Mouse (Mus musculus) MEL (cell line): Measurements from ENCODE around the gene Efna5. TPM values are rescaled to one million over a fixed set of nuclear protein-coding genes. Genes with fewer than 3 reads are reported as not detected.

Source experiments
- DNase-seq: peaks from one replicate; pipeline ENCODE4 v3.0.0; 2011; ENCODE audit warnings: low read depth, low spot score
- H3K27ac ChIP-seq: 2 replicates; pipeline ENCODE4 v1.5.1; 2012; ENCODE audit warnings: low read depth, mild to moderate bottlenecking, control low read depth, low read length, moderate library complexity; ENCODE audit not compliant: control insufficient read depth
- H3K27me3 ChIP-seq, 2 experiments: fragments of 150-350 bp in 1 of 2; sonication (generic) in 1 of 2; 2 replicates each; pipeline ENCODE4 v1.6.1; 2012; ENCODE audit warnings: low read length in 2 of 2, mild to moderate bottlenecking in 2 of 2, improper control_type of control experiment in 1 of 2, moderate library complexity in 1 of 2; ENCODE audit not compliant: insufficient read depth in 2 of 2, control insufficient read depth in 1 of 2
- H3K36me3 ChIP-seq, 2 experiments: 2 replicates each; pipeline ENCODE4 v1.6.1; 2012 to 2014; ENCODE audit warnings: low read length in 2 of 2, improper control_type of control experiment in 1 of 2, inconsistent platforms in 1 of 2, mild to moderate bottlenecking in 1 of 2; ENCODE audit not compliant: insufficient read depth in 2 of 2, control insufficient read depth in 1 of 2
- H3K4me1 ChIP-seq, 2 experiments: fragments of 150-350 bp in 1 of 2; sonication (generic) in 1 of 2; 2 replicates each; pipeline ENCODE4 v1.6.1; 2012; ENCODE audit warnings: low read length in 2 of 2, improper control_type of control experiment in 1 of 2, mild to moderate bottlenecking in 1 of 2; ENCODE audit not compliant: insufficient read depth in 2 of 2, control insufficient read depth in 1 of 2
- H3K4me3 ChIP-seq, 2 experiments: fragments of 150-350 bp in 1 of 2; sonication (generic) in 1 of 2; 2 replicates each; pipeline ENCODE4 v1.5.1; 2012; ENCODE audit warnings: low read depth in 2 of 2, low read length in 2 of 2, mild to moderate bottlenecking in 2 of 2, moderate library complexity in 2 of 2, control low read depth in 1 of 2, improper control_type of control experiment in 1 of 2; ENCODE audit not compliant: control insufficient read depth in 1 of 2, insufficient read depth in 1 of 2
- H3K79me2 ChIP-seq: 2 replicates; pipeline ENCODE4 v1.6.1; 2012; ENCODE audit warnings: mild to moderate bottlenecking, low read length, moderate library complexity; ENCODE audit not compliant: control insufficient read depth, poor library complexity, insufficient read depth
- H3K9ac ChIP-seq: 2 replicates; pipeline ENCODE4 v1.6.1; 2012; ENCODE audit warnings: low read depth, mild to moderate bottlenecking, control low read depth, low read length, moderate library complexity; ENCODE audit not compliant: control insufficient read depth, poor library complexity, severe bottlenecking
- H3K9me3 ChIP-seq: fragments of 150-350 bp; sonication (generic); replicated peaks from 2 replicates; pipeline ENCODE4 v1.6.1; 2012; ENCODE audit warnings: mild to moderate bottlenecking, low read length, improper control_type of control experiment, moderate library complexity; ENCODE audit not compliant: insufficient read depth
- CTCF ChIP-seq, 3 experiments: IDR thresholded peaks in 2 of 3; conservative IDR thresholded peaks in 1 of 3; 2 replicates each; pipeline ENCODE4 v1.5.1; 2011 to 2012; ENCODE audit warnings: low read length in 3 of 3, low read depth in 2 of 3, mild to moderate bottlenecking in 2 of 3, improper control_type of control experiment in 1 of 3, inconsistent platforms in 1 of 3, mixed read lengths in 1 of 3, moderate library complexity in 1 of 3; ENCODE audit not compliant: control insufficient read depth in 1 of 3, insufficient read depth in 1 of 3, poor library complexity in 1 of 3, severe bottlenecking in 1 of 3
- E2F4 ChIP-seq: IDR thresholded peaks from 2 replicates; pipeline ENCODE4 v1.6.1; 2011; ENCODE audit warnings: low read depth, low read length, improper control_type of control experiment, borderline replicate concordance
- ELF1 ChIP-seq: IDR thresholded peaks from 2 replicates; pipeline ENCODE4 v1.6.1; 2014; ENCODE audit warnings: low read depth, mild to moderate bottlenecking, inconsistent platforms, low read length, improper control_type of control experiment, moderate library complexity
- EP300 ChIP-seq, 2 experiments: IDR thresholded peaks; 2 replicates each; pipeline ENCODE4 v1.6.1; 2011; ENCODE audit warnings: improper control_type of control experiment in 2 of 2, low read length in 2 of 2, low read depth in 1 of 2, mild to moderate bottlenecking in 1 of 2
- GABPA ChIP-seq: IDR thresholded peaks from 2 replicates; pipeline ENCODE4 v1.6.1; 2012; ENCODE audit warnings: low read depth, mild to moderate bottlenecking, inconsistent platforms, low read length, improper control_type of control experiment, moderate library complexity
- GATA1 ChIP-seq: IDR thresholded peaks from 2 replicates; pipeline ENCODE4 v1.6.1; 2011; ENCODE audit warnings: low read depth, low read length, improper control_type of control experiment
- JUND ChIP-seq: IDR thresholded peaks from 2 replicates; pipeline ENCODE4 v1.6.1; 2011; ENCODE audit warnings: low read depth, mild to moderate bottlenecking, improper control_type of control experiment, low read length
- KAT2A ChIP-seq: conservative IDR thresholded peaks from 2 replicates; pipeline ENCODE4 v1.6.1; 2012; ENCODE audit warnings: low read depth, low read length, improper control_type of control experiment, inconsistent platforms
- MAFK ChIP-seq: IDR thresholded peaks from 2 replicates; pipeline ENCODE4 v1.6.1; 2011; ENCODE audit warnings: low read depth, mild to moderate bottlenecking, low read length, improper control_type of control experiment, borderline replicate concordance
- MAX ChIP-seq: IDR thresholded peaks from 2 replicates; pipeline ENCODE4 v1.6.1; 2011; ENCODE audit warnings: low read length, improper control_type of control experiment
- MXI1 ChIP-seq: IDR thresholded peaks from 2 replicates; pipeline ENCODE4 v1.6.1; 2011; ENCODE audit warnings: mild to moderate bottlenecking, low read depth, low read length, improper control_type of control experiment
- MYB ChIP-seq: IDR thresholded peaks from 2 replicates; pipeline ENCODE4 v1.6.1; 2011; ENCODE audit warnings: mild to moderate bottlenecking, low read depth, low read length, improper control_type of control experiment
- NELFE ChIP-seq: IDR thresholded peaks from 2 replicates; pipeline ENCODE4 v1.6.1; 2011; ENCODE audit warnings: low read depth, low read length, improper control_type of control experiment
- NRF1 ChIP-seq: IDR thresholded peaks from 2 replicates; pipeline ENCODE4 v1.6.1; 2014; ENCODE audit warnings: low read depth, mild to moderate bottlenecking, inconsistent platforms, low read length, improper control_type of control experiment, moderate library complexity; ENCODE audit not compliant: poor library complexity, insufficient read depth, severe bottlenecking
- POLR2A ChIP-seq, 2 experiments: IDR thresholded peaks; 2 replicates each; pipeline ENCODE4 v1.6.1; 2011 to 2012; ENCODE audit warnings: low read length in 2 of 2, mild to moderate bottlenecking in 2 of 2, control low read depth in 1 of 2, improper control_type of control experiment in 1 of 2, low read depth in 1 of 2, moderate library complexity in 1 of 2; ENCODE audit not compliant: control insufficient read depth in 1 of 2, insufficient read depth in 1 of 2, poor library complexity in 1 of 2
- POLR2AphosphoS2 ChIP-seq: IDR thresholded peaks from 2 replicates; pipeline ENCODE4 v1.6.1; 2011; ENCODE audit warnings: low read length, improper control_type of control experiment
- SMC3 ChIP-seq: IDR thresholded peaks from 2 replicates; pipeline ENCODE4 v1.6.1; 2011; ENCODE audit warnings: low read depth, low read length, improper control_type of control experiment
- TBP ChIP-seq: IDR thresholded peaks from 2 replicates; pipeline ENCODE4 v1.8.0; 2011; ENCODE audit warnings: low read depth, low read length, improper control_type of control experiment
- TCF12 ChIP-seq: IDR thresholded peaks from 2 replicates; pipeline ENCODE4 v1.6.1; 2014; ENCODE audit warnings: low read depth, mild to moderate bottlenecking, inconsistent platforms, low read length, improper control_type of control experiment, moderate library complexity
- USF2 ChIP-seq, 2 experiments: IDR thresholded peaks; 2 replicates each; pipeline ENCODE4 v1.6.1; 2011 to 2012; ENCODE audit warnings: improper control_type of control experiment in 2 of 2, low read length in 2 of 2, borderline replicate concordance in 1 of 2, inconsistent platforms in 1 of 2, low read depth in 1 of 2, mild to moderate bottlenecking in 1 of 2; ENCODE audit not compliant: insufficient read depth in 1 of 2
- ZC3H11A ChIP-seq: IDR thresholded peaks from 2 replicates; pipeline ENCODE4 v1.6.1; 2012; ENCODE audit warnings: low read depth, mild to moderate bottlenecking, inconsistent platforms, low read length, improper control_type of control experiment
- ZMIZ1 ChIP-seq: IDR thresholded peaks from 2 replicates; pipeline ENCODE4 v1.6.1; 2012; ENCODE audit warnings: low read depth, mild to moderate bottlenecking, inconsistent platforms, low read length, improper control_type of control experiment, moderate library complexity
- polyA plus RNA-seq, 2 experiments: library from polyadenylated mRNA; stranded (reverse) in 1 of 2; unstranded in 1 of 2; fragments of >175 nt in 1 of 2; fragments of >200 nt in 1 of 2; gene quantifications; 2 replicates each; pipeline versions ENCODE4 v1.2.1 to v1.2.4; 2012; ENCODE audit warnings: low replicate concordance in 2 of 2, low read depth in 1 of 2; ENCODE audit not compliant: insufficient read length in 2 of 2, insufficient read depth in 1 of 2, missing spikeins in 1 of 2
- total RNA-seq: library from RNA; depleted of rRNA; stranded (reverse); fragments of 300-350 nt; gene quantifications from 2 replicates; pipeline ENCODE4 v1.2.3, GENCODE M21; 2012

Gene Efna5
- total and polyA plus RNA-seq, 3 experiments = not detected

DNA sequence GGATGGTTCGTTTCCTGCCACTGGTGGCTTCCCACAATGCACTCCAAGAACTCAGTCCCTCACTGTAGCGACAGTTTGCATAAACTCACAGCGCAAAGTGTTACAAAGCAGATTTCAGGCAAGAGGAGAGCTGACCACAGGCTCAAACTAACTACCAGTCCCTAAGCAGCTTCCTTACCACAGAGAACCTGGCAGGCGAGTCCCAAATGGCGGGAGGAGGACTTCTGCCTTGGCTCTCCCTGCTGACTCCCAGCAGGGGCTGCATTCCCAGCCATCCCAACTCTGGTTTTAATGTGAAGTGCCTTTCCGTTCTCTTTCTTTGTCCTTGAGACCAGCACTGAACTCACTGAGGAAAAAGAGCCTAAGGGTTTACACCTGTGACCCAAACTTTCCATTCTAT, 195.9 kb downstream of the Efna5 start:
- DNase-seq = no peak
- Histone ChIP-seq H3K79me2 (no peaks in the 10 kb centered on the region), H3K9ac (no peak overlapping the region), H3K4me1 (no peaks in the 10 kb centered on the region), H3K9me3 (no peaks in the 10 kb centered on the region), H3K27me3 (no peaks in the 10 kb centered on the region), H3K27ac (no peak overlapping the region), H3K36me3 (no peaks in the 10 kb centered on the region), H3K4me3 (no peak overlapping the region)
- no peak for TF ChIP-seq GABPA

DNA sequence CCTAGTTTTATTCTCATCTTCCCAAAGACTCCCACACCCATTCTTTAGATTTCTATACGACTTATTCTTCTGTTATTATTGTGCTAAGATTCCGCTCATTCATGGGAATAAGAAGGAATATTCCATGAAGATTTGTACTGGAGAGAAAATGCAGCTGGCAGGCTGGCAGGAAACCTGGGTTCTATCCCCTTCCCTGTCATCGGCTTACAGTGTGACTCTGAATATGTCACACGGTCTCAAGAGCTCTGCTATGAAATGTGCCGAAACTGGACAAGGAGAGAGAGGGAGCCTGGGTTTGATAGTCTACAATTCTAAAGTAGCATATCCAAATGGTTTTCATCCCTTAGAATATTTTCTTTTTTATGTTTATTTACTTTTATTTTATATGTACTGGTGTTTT, 198.0 kb downstream of the Efna5 start:
- no peak for TF ChIP-seq KAT2A
- TF ChIP-seq NRF1 = no peak
- TF ChIP-seq SMC3 = no peak
- no peak for TF ChIP-seq TBP
- TF ChIP-seq MAFK = no peak
- TF ChIP-seq POLR2AphosphoS2 = no peak
- no peak for TF ChIP-seq ZC3H11A
- TF ChIP-seq POLR2A (IDR thresholded peaks at IDR 0.05; ENCODE audit: control insufficient read depth in 1 of 2, insufficient read depth in 1 of 2, low read depth in 1 of 2, low read length in 2 of 2, poor library complexity in 1 of 2) = no peak
- TF ChIP-seq NELFE = no peak
- TF ChIP-seq JUND = no peak
- TF ChIP-seq MXI1 = no peak
- DNase-seq = no peak
- Histone ChIP-seq H3K9ac (no peak overlapping the region), H3K36me3 (no peaks in the 10 kb centered on the region), H3K4me3 (no peak overlapping the region), H3K27me3 (no peaks in the 10 kb centered on the region), H3K27ac (no peak overlapping the region), H3K79me2 (no peaks in the 10 kb centered on the region), H3K9me3 (no peaks in the 10 kb centered on the region), H3K4me1 (no peaks in the 10 kb centered on the region)

DNA sequence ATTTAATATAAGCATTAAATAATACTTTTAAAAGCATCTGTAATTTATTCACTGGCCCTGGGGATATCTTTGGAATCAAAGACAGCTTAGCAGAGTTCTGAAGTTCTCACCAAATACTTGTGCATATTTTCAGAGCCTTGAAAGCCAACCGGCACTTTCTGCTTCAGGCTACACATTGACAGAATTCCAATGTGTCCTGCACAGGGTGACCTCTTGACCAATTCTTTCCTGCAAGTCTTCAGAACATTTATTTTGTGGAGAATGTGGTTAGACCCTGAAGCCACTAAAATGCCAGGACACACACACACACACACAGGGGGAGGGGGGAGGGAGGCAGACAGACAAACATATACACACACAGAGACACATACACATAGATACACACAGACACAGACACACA, 199.4 kb downstream of the Efna5 start:
- Histone ChIP-seq H3K36me3 (no peaks in the 10 kb centered on the region), H3K9me3 (no peaks in the 10 kb centered on the region), H3K9ac (no peak overlapping the region), H3K4me3 (no peak overlapping the region), H3K27ac (no peak overlapping the region), H3K79me2 (no peaks in the 10 kb centered on the region), H3K27me3 (no peaks in the 10 kb centered on the region), H3K4me1 (no peaks in the 10 kb centered on the region)
- DNase-seq = no peak
- no peak for TF ChIP-seq EP300 (IDR thresholded peaks at IDR 0.05; ENCODE audit: low read depth in 1 of 2, low read length in 2 of 2)
- no peak for TF ChIP-seq ZMIZ1
- TF ChIP-seq TCF12 = no peak
- TF ChIP-seq E2F4 = no peak
- no peak for TF ChIP-seq POLR2A (IDR thresholded peaks at IDR 0.05; ENCODE audit: control insufficient read depth in 1 of 2, insufficient read depth in 1 of 2, low read depth in 1 of 2, low read length in 2 of 2, poor library complexity in 1 of 2)
- no peak for TF ChIP-seq GABPA
- no peak for TF ChIP-seq JUND
- no peak for TF ChIP-seq MYB
- TF ChIP-seq TBP = no peak
- no peak for TF ChIP-seq MXI1
- no peak for TF ChIP-seq USF2 (IDR thresholded peaks at IDR 0.05; ENCODE audit: borderline replicate concordance in 1 of 2, insufficient read depth in 1 of 2, low read depth in 1 of 2, low read length in 2 of 2)
- no peak for TF ChIP-seq MAX
- no peak for TF ChIP-seq SMC3
- no peak for TF ChIP-seq NELFE
- no peak for TF ChIP-seq GATA1
- TF ChIP-seq CTCF (IDR thresholded peaks at IDR 0.05 in 2 of 3, conservative IDR thresholded peaks at IDR 0.05 in 1 of 3; ENCODE audit: control insufficient read depth in 1 of 3, insufficient read depth in 1 of 3, low read depth in 2 of 3, low read length in 3 of 3, poor library complexity in 1 of 3, severe bottlenecking in 1 of 3) = no peak
- no peak for TF ChIP-seq NRF1
- TF ChIP-seq ZC3H11A = no peak
- no peak for TF ChIP-seq ELF1
